Mouse (Mus musculus) liver, embryonic 14.5 days (tissue): ENCODE measurements around the gene Nos1ap.

Experiments used
- CTCF ChIP-seq: IDR thresholded peaks from 2 replicates; pipeline ENCODE4 v1.5.1; 2016; ENCODE audit warnings: antibody characterized with exemption, low read depth, control low read depth
- EP300 ChIP-seq: IDR thresholded peaks from 2 replicates; pipeline ENCODE4 v1.6.1; 2016; ENCODE audit warnings: antibody characterized with exemption, low read depth

- no peak for TF ChIP-seq CTCF
- TF ChIP-seq EP300 = no peak
These were observed 218.4 kb downstream of the Nos1ap start for GRCm38 (mm10) chr1:170371191-170371792.
